Mouse (Mus musculus): ENCODE measurements at regions not wholly inside any gene's neighbourhood (a gene's known extent, or its start where the extent isn't known, plus 50 kb on each side); places are given as distances from the start of the nearest gene placed in this dataset.

DNA sequence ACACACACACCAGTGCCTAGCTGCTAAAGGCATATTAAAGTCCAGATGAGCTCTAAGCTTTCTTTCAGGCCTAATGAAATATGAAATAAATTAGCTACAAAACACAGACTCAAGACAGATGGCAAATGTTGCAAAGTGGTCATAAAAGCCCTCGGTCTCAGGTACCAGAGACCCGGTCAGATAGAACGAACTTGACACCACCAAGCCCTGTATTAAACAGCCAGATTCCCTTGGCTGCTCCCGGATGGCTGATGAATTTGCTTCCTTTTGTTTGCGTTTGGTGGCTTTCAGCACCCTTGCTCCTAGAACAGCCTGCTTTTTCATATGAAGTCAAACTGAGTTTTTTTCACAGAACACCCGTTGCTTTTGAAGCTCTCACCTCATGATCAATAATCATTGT is 51.5 kb upstream of the Daam1 start:
- no peak for TF ChIP-seq EP300 (IDR thresholded peaks at IDR 0.05; ENCODE audit: insufficient read depth, low read depth, low read length)
- no peak for TF ChIP-seq POLR2A (IDR thresholded peaks at IDR 0.05; ENCODE audit: insufficient read depth, low read depth, low read length)
- TF ChIP-seq CTCF (IDR thresholded peaks at IDR 0.05), result no peak
